Mouse (Mus musculus) cerebellum, adult 8-10 months (tissue): ENCODE results near the gene Tfap2d.

Experiments
- DNase-seq: peaks from one replicate; pipeline ENCODE4 v3.0.0; 2022

The Tfap2d gene

DNA sequence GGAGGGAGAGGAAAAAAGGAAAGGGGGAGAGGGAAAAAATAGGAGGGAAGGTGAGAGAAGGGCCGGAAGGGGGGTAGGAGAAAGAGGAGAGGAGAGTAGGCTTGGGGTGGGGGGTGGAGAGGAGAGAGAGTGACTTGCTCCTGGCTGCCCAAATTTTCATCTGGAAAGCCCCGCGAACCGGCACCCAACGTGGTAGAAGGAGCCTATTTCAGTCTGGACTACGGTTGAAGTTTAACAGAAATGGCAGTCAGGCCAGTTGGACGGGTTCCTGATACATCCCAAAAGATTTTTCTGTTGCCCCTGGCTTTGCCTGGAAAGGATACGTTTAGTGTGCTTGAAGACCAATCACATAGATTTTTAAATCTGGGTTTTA is 108.2 kb downstream of the Tfap2d start:
- no peak for DNase-seq

DNA sequence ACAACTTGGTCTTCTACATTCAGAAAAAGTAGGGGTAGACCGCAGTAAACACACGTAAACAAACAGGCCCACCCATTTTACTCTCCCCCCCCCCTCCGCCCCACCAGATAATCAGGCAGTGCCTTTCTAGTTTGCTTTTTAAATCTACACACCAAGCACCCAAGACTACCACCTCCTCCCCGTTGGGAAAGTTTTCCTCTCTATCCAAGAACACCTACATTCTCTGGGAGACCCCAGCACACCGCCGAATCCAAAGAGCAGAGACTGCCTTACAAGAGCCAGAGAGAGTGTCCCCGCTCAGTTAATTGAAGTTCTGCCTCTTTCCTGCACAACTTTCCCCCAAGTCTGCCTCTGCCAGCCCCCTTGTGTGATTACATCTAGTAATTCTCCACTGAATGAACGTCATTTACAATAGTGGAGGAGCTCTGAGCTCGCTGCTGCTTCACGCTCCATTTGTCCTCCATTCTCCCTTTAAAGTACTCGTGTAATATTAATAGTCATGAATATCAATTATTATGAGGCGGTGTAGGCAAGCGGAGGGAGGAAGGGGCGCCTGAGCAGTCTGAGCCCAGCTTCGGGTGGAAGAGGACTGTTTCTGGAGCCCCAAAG is 108.8 kb downstream of the Tfap2d start:
- DNase-seq = no peak

DNA sequence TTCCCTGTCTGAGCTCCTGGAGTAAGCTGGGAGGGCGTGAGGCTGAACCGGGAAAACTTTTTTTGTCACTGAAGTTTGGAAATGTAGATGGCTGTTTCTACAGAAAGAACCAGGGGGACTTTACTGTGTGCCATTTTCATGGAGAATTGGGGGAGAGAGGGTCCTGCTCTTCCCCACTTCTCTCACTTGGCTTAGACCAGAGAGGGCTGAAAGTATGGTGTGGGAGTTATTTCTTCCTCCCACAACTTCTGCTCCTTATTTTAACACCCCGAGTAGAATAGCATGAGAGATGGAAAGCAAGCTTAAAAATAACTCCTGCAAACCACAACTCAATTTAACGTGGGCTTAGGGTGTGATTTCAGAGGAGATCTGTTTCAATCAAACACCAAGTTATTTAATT is 109.9 kb downstream of the Tfap2d start:
- DNase-seq = no peak

DNA sequence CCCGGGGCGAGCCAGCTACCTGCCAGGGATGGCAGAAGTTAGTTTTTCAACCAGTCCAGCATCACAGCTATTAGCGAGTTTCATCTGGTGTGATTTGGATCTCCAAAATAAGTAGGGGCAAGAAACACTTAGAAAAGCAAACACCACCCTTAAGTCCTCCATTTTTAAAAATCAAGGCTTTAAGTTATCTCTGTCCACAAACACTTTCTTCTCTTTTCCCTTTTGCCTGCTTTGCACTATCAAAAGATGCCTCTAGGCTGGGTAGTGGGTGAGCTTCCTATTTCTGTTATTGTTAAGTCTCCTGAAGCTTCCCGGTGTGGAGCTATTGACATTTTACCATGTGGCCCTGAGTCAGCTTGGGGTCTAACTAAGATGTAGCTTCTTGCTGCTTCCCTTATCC is 110.3 kb downstream of the Tfap2d start:
- DNase-seq = no peak

DNA sequence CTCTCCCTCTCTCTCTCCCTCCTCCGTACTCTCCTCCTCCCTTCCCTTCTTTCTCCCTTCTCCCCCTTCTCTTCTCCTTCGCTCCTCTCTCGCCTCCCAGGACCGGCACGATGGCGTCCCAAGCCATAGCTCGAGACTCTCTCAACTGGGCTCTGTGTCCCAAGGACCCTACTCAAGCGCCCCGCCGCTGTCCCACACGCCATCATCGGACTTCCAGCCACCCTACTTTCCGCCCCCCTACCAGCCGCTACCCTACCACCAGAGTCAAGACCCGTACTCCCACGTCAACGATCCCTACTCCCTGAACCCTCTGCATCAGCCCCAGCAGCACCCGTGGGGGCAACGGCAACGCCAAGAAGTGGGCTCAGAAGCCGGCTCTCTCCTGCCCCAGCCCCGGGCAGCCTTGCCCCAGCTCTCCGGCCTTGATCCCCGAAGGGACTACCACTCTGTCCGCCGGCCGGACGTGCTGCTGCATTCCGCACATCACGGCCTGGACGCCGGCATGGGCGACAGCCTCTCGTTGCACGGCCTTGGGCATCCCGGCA is 111.1 kb downstream of the Tfap2d start:
- no peak for DNase-seq
